Mouse (Mus musculus) limb, embryonic 14.5 days (tissue): ENCODE measurements around the gene Cct3. TPM values are rescaled to one million over a fixed set of nuclear protein-coding genes. Genes with fewer than 3 reads are reported as not detected.

Experiments used
- polyA plus RNA-seq, 2 experiments: library from polyadenylated mRNA; depleted of rRNA in 1 of 2; stranded (reverse) in 1 of 2; unstranded in 1 of 2; fragments of >200 nt; fragmentation: Nextera tagmentation in 1 of 2; extraction: Ambion mirVana in 1 of 2; gene quantifications; 2 replicates each; pipeline versions ENCODE4 v1.2.1 to v1.2.3; 2012 to 2014

Gene Cct3
- polyA plus RNA-seq, 2 experiments: 326 to 516 TPM

Other genes with a start within 250 kb of the Cct3 start
- 101 and 123 TPM in 2 replicates for gene Naxe, start 238.6 kb upstream of the Cct3 start, polyA plus RNA-seq (2012; rRNA removed)
- gene Naxe, start 238.6 kb upstream of the Cct3 start, polyA plus RNA-seq (2014; fragmentation: Nextera tagmentation; extraction: Ambion mirVana): 203 and 215 TPM in 2 replicates
- 0.03 TPM in 1 of 2 replicates, not detected in the other for gene Ttc24, start 218.8 kb upstream of the Cct3 start, polyA plus RNA-seq (2012; rRNA removed)
- not detected in 2 replicates for gene Ttc24, start 218.8 kb upstream of the Cct3 start, polyA plus RNA-seq (2014; fragmentation: Nextera tagmentation; extraction: Ambion mirVana)
- 38.8 and 50.5 TPM in 2 replicates for gene Iqgap3, start 215.1 kb upstream of the Cct3 start, polyA plus RNA-seq (2012; rRNA removed)
- gene Iqgap3, start 215.1 kb upstream of the Cct3 start, polyA plus RNA-seq (2014; fragmentation: Nextera tagmentation; extraction: Ambion mirVana): 20.0 and 21.0 TPM in 2 replicates
- gene Mef2d, start 154.7 kb upstream of the Cct3 start, polyA plus RNA-seq (2012; rRNA removed): 58.7 and 79.0 TPM in 2 replicates
- gene Mef2d, start 154.7 kb upstream of the Cct3 start, polyA plus RNA-seq (2014; fragmentation: Nextera tagmentation; extraction: Ambion mirVana): 27.4 and 29.6 TPM in 2 replicates
- 10.5 and 11.0 TPM in 2 replicates for gene Rhbg, start 42.4 kb upstream of the Cct3 start, polyA plus RNA-seq (2012; rRNA removed)
- 17.0 and 17.2 TPM in 2 replicates for gene Rhbg, start 42.4 kb upstream of the Cct3 start, polyA plus RNA-seq (2014; fragmentation: Nextera tagmentation; extraction: Ambion mirVana)
- gene Gm38392, start 9.9 kb upstream of the Cct3 start, polyA plus RNA-seq (2012; rRNA removed): 0.77 TPM in 1 of 2 replicates, not detected in the other
- gene Gm38392, start 9.9 kb upstream of the Cct3 start, polyA plus RNA-seq (2014; fragmentation: Nextera tagmentation; extraction: Ambion mirVana): 0.65 and 5.4 TPM in 2 replicates
- gene Tsacc, start 117 bp upstream of the Cct3 start, polyA plus RNA-seq (2012; rRNA removed): 4.3 and 8.6 TPM in 2 replicates
- 9.4 and 14.3 TPM in 2 replicates for gene Tsacc, start 117 bp upstream of the Cct3 start, polyA plus RNA-seq (2014; fragmentation: Nextera tagmentation; extraction: Ambion mirVana)
- 131 and 152 TPM in 2 replicates for gene Glmp, start 27.9 kb downstream of the Cct3 start, polyA plus RNA-seq (2012; rRNA removed)
- 127 and 130 TPM in 2 replicates for gene Glmp, start 27.9 kb downstream of the Cct3 start, polyA plus RNA-seq (2014; fragmentation: Nextera tagmentation; extraction: Ambion mirVana)
- 14.3 and 14.4 TPM in 2 replicates for gene Tmem79, start 39.0 kb downstream of the Cct3 start, polyA plus RNA-seq (2012; rRNA removed)
- 19.2 and 22.3 TPM in 2 replicates for gene Tmem79, start 39.0 kb downstream of the Cct3 start, polyA plus RNA-seq (2014; fragmentation: Nextera tagmentation; extraction: Ambion mirVana)
- 83.3 and 88.1 TPM in 2 replicates for gene Smg5, start 39.1 kb downstream of the Cct3 start, polyA plus RNA-seq (2012; rRNA removed)
- gene Smg5, start 39.1 kb downstream of the Cct3 start, polyA plus RNA-seq (2014; fragmentation: Nextera tagmentation; extraction: Ambion mirVana): 33.8 and 40.1 TPM in 2 replicates
- 15.9 and 17.2 TPM in 2 replicates for gene Paqr6, start 67.5 kb downstream of the Cct3 start, polyA plus RNA-seq (2012; rRNA removed)
- gene Paqr6, start 67.5 kb downstream of the Cct3 start, polyA plus RNA-seq (2014; fragmentation: Nextera tagmentation; extraction: Ambion mirVana): 13.9 and 15.1 TPM in 2 replicates
- gene Bglap3, start 75.6 kb downstream of the Cct3 start, polyA plus RNA-seq (2012; rRNA removed): 2.0 and 2.2 TPM in 2 replicates
- 1.7 and 2.5 TPM in 2 replicates for gene Bglap3, start 75.6 kb downstream of the Cct3 start, polyA plus RNA-seq (2014; fragmentation: Nextera tagmentation; extraction: Ambion mirVana)
- 0.52 and 0.60 TPM in 2 replicates for gene Bglap2, start 81.6 kb downstream of the Cct3 start, polyA plus RNA-seq (2012; rRNA removed)
- 0.77 and 1.9 TPM in 2 replicates for gene Bglap2, start 81.6 kb downstream of the Cct3 start, polyA plus RNA-seq (2014; fragmentation: Nextera tagmentation; extraction: Ambion mirVana)
- 0.94 and 1.00 TPM in 2 replicates for gene Bglap, start 87.3 kb downstream of the Cct3 start, polyA plus RNA-seq (2012; rRNA removed)
- gene Bglap, start 87.3 kb downstream of the Cct3 start, polyA plus RNA-seq (2014; fragmentation: Nextera tagmentation; extraction: Ambion mirVana): 1.7 and 3.1 TPM in 2 replicates
- gene Pmf1, start 113.2 kb downstream of the Cct3 start, polyA plus RNA-seq (2012; rRNA removed): 99.9 and 108 TPM in 2 replicates
- 109 and 114 TPM in 2 replicates for gene Pmf1, start 113.2 kb downstream of the Cct3 start, polyA plus RNA-seq (2014; fragmentation: Nextera tagmentation; extraction: Ambion mirVana)
- 21.2 and 24.0 TPM in 2 replicates for gene Slc25a44, start 128.0 kb downstream of the Cct3 start, polyA plus RNA-seq (2012; rRNA removed)
- 18.0 and 19.1 TPM in 2 replicates for gene Slc25a44, start 128.0 kb downstream of the Cct3 start, polyA plus RNA-seq (2014; fragmentation: Nextera tagmentation; extraction: Ambion mirVana)
- gene Sema4a, start 164.1 kb downstream of the Cct3 start, polyA plus RNA-seq (2012; rRNA removed): 13.5 and 16.0 TPM in 2 replicates
- gene Sema4a, start 164.1 kb downstream of the Cct3 start, polyA plus RNA-seq (2014; fragmentation: Nextera tagmentation; extraction: Ambion mirVana): 12.9 and 14.4 TPM in 2 replicates
- 238 and 364 TPM in 2 replicates for gene Lmna, start 212.8 kb downstream of the Cct3 start, polyA plus RNA-seq (2012; rRNA removed)
- 378 and 402 TPM in 2 replicates for gene Lmna, start 212.8 kb downstream of the Cct3 start, polyA plus RNA-seq (2014; fragmentation: Nextera tagmentation; extraction: Ambion mirVana)
- gene Mex3a, start 235.3 kb downstream of the Cct3 start, polyA plus RNA-seq (2012; rRNA removed): 49.3 and 60.8 TPM in 2 replicates
- gene Mex3a, start 235.3 kb downstream of the Cct3 start, polyA plus RNA-seq (2014; fragmentation: Nextera tagmentation; extraction: Ambion mirVana): 26.7 and 33.1 TPM in 2 replicates